Mouse (Mus musculus): ENCODE data around the gene Zfp687. TPM values are rescaled to one million over a fixed set of nuclear protein-coding genes. Genes with fewer than 3 reads are reported as not detected.
A peak's percentile ranks its signal among the peaks of the same experiment; 100 is the strongest.
"Not testable (repeated sequence)": the region's sequence is repeated elsewhere in the genome, so short reads cannot be mapped to it uniquely, and the experiment has no call there.

Gene Zfp687
- polyA plus RNA-seq, 1 experiment from 2014 or later, result 33.2 TPM

DNA sequence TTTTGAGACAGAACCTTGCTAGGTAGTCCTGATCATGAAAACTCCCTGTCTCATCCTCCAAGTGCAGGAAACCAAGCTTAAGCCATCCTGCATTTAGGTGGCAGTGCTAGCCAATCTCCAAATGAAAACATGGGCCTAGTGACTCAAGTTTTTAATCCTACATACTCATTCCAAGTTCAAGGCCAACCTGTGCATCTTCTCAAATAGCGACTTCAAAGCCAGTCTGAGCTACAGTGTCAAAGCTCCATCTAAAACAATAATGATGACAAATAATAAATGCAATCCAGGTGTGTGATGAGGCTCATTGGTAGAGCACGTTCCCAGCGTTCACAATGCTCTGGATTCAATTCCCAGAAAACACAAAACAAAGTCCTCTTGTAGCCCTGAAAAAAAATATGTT, 26.4 kb upstream of the Zfp687 start:
- Histone ChIP-seq H3K27ac (no peak overlapping the region), H3K4me2 (replicated peaks) (peak overlapping the region; percentile 75), H3K9ac (peak overlapping the region; percentile 88), H3K27me3 (replicated peaks) (no peaks in the 10 kb centered on the region), H3K36me3 (peaks cover 13% of the 10 kb centered on the region), H3K4me3 (peak overlapping the region; percentile 84), H3K4me1 (peaks cover 7% of the 10 kb centered on the region), H3K9me3 (no peaks in the 10 kb centered on the region)
- 16% methylated on average over 3 of the region's 3 CpGs for whole genome bisulfite sequencing
- no peak for ATAC-seq (ENCODE audit: low FRiP score, low read depth)

DNA sequence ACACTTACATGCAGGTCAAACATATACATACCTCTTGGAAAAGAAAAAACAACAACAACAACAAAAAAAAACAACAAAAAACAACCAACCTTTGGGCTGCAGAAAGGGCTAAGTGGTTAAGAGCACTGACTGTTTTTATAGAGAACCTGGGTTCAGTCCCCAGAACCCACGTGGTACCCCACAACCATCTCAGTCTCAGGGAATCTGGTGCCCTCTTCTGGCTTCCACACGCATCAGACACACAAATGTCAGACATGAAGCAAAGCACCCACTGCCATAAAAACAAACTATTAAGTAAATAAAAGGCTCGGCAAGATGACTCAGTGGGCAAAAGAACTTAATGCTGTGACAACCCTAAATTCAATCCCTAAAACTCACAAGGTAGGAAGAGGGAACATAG, 14.7 kb upstream of the Zfp687 start:
- Histone ChIP-seq H3K4me3 (no peak overlapping the region), H3K4me2 (replicated peaks) (no peak overlapping the region), H3K4me1 (peaks cover 9% of the 10 kb centered on the region), H3K27me3 (replicated peaks) (no peaks in the 10 kb centered on the region), H3K9me3 (no peaks in the 10 kb centered on the region), H3K36me3 (peaks cover 52% of the 10 kb centered on the region), H3K27ac (no peak overlapping the region), H3K9ac (no peak overlapping the region)
- no peak for ATAC-seq (ENCODE audit: low FRiP score, low read depth)
- WGBS, result 75% methylated on average over 3 of the region's 3 CpGs

DNA sequence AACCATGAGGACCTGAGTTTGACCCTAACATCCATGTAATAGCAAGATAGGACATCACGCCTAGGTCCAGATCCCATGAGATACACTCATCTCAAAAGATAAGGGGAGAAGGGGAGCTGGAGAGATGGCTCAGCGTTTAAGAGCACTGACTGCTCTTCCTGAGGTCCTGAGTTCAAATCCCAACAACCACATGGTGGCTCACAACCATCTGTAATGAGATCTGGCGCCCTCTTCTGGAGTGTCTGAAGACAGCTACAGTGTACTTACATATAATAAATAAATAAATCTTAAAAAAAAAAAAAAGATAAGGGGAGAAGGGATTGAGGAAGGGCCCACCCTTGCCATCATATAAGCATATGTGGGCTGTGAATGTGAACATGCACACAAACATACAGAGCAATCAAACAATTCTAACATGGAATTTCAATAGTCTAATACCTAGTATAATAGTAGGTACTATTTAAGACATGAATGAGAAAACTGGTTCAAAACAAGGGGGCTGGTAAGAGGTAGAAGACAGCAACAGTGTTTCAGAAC, 14.1 kb upstream of the Zfp687 start:
- Histone ChIP-seq H3K36me3 (peaks cover 46% of the 10 kb centered on the region), H3K4me1 (peaks cover 13% of the 10 kb centered on the region)
- not testable (repeated sequence) for H3K27ac ChIP-seq; H3K4me2 ChIP-seq (replicated peaks); H3K4me3 ChIP-seq; H3K27me3 ChIP-seq (replicated peaks); H3K9ac ChIP-seq; ATAC-seq (ENCODE audit: low FRiP score, low read depth); H3K9me3 ChIP-seq
- WGBS, result 81% methylated on average over 3 of the region's 3 CpGs

DNA sequence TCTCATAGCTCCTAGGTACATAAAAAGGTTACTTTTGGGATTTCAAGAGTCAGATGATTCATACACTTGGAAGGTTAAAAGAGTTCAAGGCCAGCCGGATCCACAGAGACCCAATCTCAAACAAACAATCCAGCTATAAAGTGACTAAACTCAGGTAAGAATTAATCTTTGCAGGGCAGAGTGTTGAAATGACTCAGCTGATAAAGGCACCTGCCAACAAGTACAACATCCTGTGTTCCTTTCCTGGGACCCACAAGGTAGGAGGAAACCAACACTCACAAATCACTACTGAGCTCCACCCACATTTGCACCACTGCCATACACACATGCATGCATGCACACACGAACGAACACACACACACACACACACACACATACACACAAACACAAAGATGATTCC, 13.4 kb upstream of the Zfp687 start:
- Histone ChIP-seq H3K36me3 (peaks cover 38% of the 10 kb centered on the region), H3K27me3 (replicated peaks) (no peaks in the 10 kb centered on the region), H3K4me3 (no peak overlapping the region), H3K4me2 (replicated peaks) (no peak overlapping the region), H3K4me1 (peaks cover 13% of the 10 kb centered on the region), H3K9ac (no peak overlapping the region), H3K27ac (no peak overlapping the region), H3K9me3 (no peaks in the 10 kb centered on the region)
- 92% methylated on average over 3 of the region's 3 CpGs for WGBS
- ATAC-seq (ENCODE audit: low FRiP score, low read depth), result no peak

DNA sequence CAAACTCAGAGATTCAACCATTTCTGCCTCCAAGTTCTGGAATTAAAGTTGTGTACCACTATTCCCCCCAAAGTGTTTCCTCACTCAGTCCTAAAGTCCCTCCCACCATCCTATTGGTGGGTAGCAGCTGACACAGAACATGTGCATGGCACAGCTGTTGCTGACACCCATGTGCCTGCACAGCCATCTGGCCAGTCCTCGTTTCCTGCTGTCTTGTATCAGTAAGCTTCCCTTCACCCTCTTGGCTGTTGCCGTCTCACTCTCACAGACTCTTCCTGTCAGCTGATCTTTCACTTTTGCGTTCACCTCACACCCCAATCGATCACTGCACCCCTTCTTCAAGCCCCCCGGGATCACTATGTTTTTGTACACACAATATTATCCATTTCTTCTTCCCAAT, 12.5 kb upstream of the Zfp687 start:
- no peak overlapping the region for H3K4me3 ChIP-seq
- H3K9ac ChIP-seq, result no peak overlapping the region
- no peaks in the 10 kb centered on the region for H3K27me3 ChIP-seq (replicated peaks)
- peaks cover 29% of the 10 kb centered on the region for H3K36me3 ChIP-seq
- H3K4me1 ChIP-seq, result peaks cover 13% of the 10 kb centered on the region
- WGBS, result 58% methylated on average over 5 of the region's 5 CpGs
- ATAC-seq (ENCODE audit: low FRiP score, low read depth), result no peak
- H3K4me2 ChIP-seq (replicated peaks), result no peak overlapping the region
- no peak overlapping the region for H3K27ac ChIP-seq
- no peaks in the 10 kb centered on the region for H3K9me3 ChIP-seq

DNA sequence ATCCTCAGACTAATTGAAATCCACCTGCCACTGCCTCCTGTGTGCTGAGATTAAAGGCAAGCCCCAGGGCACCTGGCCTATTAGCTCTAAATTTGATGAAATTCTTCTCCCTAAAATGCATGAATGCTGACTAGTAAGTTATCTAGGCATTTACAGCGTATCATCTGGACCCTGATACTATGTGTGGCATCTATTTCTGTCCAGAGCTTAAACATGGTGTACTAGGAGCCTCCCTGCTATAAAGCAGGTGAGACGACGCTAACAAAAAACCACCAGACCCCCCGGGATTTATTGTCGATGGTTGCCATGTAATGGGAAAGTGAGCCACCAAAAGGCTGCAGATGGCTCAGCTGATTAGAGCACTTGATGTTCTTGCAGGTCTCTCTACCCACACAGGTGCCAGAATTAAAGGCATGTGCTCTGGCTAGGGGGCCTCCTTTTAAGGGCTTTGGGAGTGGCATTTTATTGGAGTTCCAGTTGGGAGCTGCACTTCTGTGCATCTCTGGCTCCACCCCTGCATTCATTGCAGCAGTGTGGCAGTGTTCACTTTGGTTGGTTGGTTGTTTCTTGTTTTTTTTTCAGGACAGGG, 11.9 kb upstream of the Zfp687 start:
- Histone ChIP-seq H3K27ac (no peak overlapping the region), H3K27me3 (replicated peaks) (no peaks in the 10 kb centered on the region), H3K9me3 (no peaks in the 10 kb centered on the region), H3K4me2 (replicated peaks) (no peak overlapping the region), H3K9ac (no peak overlapping the region), H3K4me1 (peaks cover 13% of the 10 kb centered on the region), H3K4me3 (no peak overlapping the region), H3K36me3 (peaks cover 25% of the 10 kb centered on the region)
- no peak for ATAC-seq (ENCODE audit: low FRiP score, low read depth)
- 53% methylated on average over 5 of the region's 5 CpGs for WGBS

DNA sequence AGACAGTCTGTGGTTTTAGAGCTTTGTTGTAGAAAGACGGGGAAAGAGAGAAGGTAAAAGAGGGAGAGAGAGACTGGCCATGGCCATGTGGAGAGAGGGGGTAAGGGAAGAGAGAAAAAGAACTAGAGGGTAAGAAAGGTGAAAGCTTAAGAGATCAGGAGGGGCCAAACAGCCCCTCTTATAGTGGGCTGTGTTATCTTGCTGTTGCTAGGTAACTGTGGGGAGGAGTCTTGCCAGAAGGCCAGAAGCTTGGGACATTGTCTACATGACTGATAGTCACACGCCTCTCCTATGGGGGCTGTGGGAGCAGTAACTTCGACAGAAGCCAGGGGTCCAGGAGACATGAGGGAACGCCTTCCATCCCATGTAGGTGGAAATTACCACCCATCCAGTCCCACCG, 10.0 kb upstream of the Zfp687 start:
- WGBS, result 38% methylated on average over 5 of the region's 5 CpGs
- H3K9me3 ChIP-seq, result no peaks in the 10 kb centered on the region
- H3K9ac ChIP-seq, result no peak overlapping the region
- peaks cover 7% of the 10 kb centered on the region; the same call in 1 of the 2 replicates for H3K36me3 ChIP-seq
- no peak overlapping the region for H3K4me3 ChIP-seq
- no peak overlapping the region for H3K27ac ChIP-seq
- H3K4me2 ChIP-seq (replicated peaks), result no peak overlapping the region
- no peak for ATAC-seq (ENCODE audit: low FRiP score, low read depth)
- H3K4me1 ChIP-seq, result peaks cover 13% of the 10 kb centered on the region
- no peaks in the 10 kb centered on the region for H3K27me3 ChIP-seq (replicated peaks)

DNA sequence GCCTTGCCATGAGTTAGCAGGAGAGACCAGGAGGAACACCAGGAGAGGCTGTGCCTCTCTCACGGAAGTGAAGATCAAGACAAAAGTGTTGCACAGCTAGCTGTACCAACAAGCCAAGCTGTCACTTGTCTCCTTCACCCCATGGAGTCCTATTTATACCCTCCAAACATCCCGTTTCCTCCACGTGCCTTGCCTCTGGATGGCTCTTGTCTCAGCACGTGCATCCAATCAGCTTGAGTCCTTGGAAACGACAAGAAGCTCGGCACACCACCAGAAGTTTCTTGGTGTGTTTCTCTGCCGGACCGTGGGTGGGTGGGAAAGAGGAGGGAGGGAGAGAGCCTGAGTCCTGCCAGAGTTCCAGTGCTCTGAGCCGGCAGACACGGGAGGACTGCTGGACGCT, 9.3 kb upstream of the Zfp687 start:
- Histone ChIP-seq H3K36me3 (peaks cover under 1% of the 10 kb centered on the region; the same call in 1 of the 2 replicates), H3K4me1 (peaks cover 13% of the 10 kb centered on the region), H3K9me3 (no peaks in the 10 kb centered on the region), H3K4me2 (replicated peaks) (no peak overlapping the region), H3K4me3 (no peak overlapping the region), H3K27ac (no peak overlapping the region), H3K9ac (no peak overlapping the region), H3K27me3 (replicated peaks) (no peaks in the 10 kb centered on the region)
- ATAC-seq (ENCODE audit: low FRiP score, low read depth), result no peak; the same call in 1 of the 2 replicates
- WGBS, result 27% methylated on average over 11 of the region's 11 CpGs

DNA sequence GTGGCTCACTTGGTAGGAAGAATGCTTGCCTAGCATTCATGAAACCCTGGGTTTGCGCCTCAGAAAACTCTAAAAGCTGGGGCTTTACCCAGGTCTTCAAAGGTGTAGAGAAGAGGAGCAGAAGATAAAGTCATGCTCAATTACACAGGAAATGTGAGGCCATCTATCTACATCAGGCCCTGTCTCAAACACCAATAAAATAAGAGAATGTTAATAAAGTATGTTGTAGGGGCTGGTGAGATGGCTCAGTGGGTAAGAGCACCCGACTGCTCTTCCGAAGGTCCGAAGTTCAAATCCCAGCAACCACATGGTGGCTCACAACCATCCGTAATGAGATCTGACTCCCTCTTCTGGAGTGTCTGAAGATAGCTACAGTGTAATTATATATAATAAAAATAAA, 5.7 kb upstream of the Zfp687 start:
- H3K4me2 ChIP-seq (replicated peaks); H3K27me3 ChIP-seq (replicated peaks); H3K27ac ChIP-seq; H3K9ac ChIP-seq; H3K36me3 ChIP-seq; ATAC-seq (ENCODE audit: low FRiP score, low read depth); H3K9me3 ChIP-seq; H3K4me3 ChIP-seq: not testable (repeated sequence)
- H3K4me1 ChIP-seq, result peaks cover 17% of the 10 kb centered on the region
- 92% methylated on average over 5 of the region's 5 CpGs for WGBS

DNA sequence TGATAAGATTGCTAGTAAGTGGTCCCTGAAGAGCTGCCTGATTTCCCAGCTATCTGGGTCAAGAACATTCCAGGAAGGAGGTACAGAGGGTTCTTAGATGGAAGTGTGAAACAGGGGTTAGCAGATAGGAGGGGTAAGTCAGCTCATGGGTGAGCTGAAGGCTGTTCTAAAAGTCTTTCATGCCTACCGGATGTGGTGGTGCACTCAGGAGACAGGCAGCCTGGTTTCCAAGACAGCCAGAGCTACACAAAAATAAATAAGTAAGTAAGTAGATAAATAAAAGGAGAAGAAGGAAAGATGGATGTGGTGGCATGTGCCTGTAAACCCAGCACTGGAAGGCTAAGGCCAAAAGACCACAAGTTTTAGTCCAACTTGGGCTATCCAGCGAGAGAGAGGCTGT, 3.5 kb upstream of the Zfp687 start:
- H3K9me3 ChIP-seq, result no peaks in the 10 kb centered on the region
- no peak overlapping the region for H3K9ac ChIP-seq
- no peak overlapping the region for H3K27ac ChIP-seq
- no peaks in the 10 kb centered on the region for H3K36me3 ChIP-seq
- peaks cover 13% of the 10 kb centered on the region for H3K4me1 ChIP-seq
- no peak for ATAC-seq (ENCODE audit: low FRiP score, low read depth)
- WGBS, result 84% methylated on average over 2 of the region's 2 CpGs
- H3K27me3 ChIP-seq (replicated peaks), result no peaks in the 10 kb centered on the region
- H3K4me3 ChIP-seq, result no peak overlapping the region
- no peak overlapping the region for H3K4me2 ChIP-seq (replicated peaks)

DNA sequence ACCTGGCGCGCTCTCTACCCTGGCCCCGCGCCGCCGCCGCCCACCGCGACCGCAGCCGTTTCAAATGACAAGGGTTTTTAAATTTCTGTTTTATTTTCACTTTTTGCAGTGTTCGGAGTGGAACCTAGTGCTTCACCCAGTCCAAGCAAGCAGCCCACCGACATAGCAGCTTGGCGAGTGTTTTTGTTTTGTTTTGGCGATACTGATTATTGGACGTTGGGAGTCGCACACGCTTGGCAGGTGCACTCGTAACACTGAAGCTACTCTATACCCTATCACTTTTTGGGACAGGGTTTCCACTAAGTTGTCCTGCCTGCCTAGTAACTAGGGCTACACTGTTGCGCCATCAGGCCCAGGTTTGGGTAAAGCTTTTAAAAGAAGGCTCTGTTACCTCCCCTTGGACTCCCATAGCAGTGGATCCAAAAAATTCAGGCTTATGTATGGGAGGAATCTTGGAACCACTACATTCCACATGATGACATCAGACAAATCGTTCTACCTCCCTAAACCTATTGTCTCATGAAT, 1.3 kb upstream of the Zfp687 start:
- peaks cover 8% of the 10 kb centered on the region for H3K36me3 ChIP-seq
- H3K9me3 ChIP-seq, result no peaks in the 10 kb centered on the region
- H3K4me3 ChIP-seq, result peak overlapping the region; percentile 87
- 0 out of 2 replicates have a peak overlapping the region, but pooled peaks have one; percentile 86 for H3K27ac ChIP-seq
- peaks cover 22% of the 10 kb centered on the region for H3K4me1 ChIP-seq
- peak overlapping the region; percentile 62 for H3K9ac ChIP-seq
- 5% methylated on average over 21 of the region's 21 CpGs for WGBS
- no peaks in the 10 kb centered on the region for H3K27me3 ChIP-seq (replicated peaks)
- ATAC-seq (ENCODE audit: low FRiP score, low read depth), result no peak
- peak overlapping the region; percentile 90 for H3K4me2 ChIP-seq (replicated peaks)

DNA sequence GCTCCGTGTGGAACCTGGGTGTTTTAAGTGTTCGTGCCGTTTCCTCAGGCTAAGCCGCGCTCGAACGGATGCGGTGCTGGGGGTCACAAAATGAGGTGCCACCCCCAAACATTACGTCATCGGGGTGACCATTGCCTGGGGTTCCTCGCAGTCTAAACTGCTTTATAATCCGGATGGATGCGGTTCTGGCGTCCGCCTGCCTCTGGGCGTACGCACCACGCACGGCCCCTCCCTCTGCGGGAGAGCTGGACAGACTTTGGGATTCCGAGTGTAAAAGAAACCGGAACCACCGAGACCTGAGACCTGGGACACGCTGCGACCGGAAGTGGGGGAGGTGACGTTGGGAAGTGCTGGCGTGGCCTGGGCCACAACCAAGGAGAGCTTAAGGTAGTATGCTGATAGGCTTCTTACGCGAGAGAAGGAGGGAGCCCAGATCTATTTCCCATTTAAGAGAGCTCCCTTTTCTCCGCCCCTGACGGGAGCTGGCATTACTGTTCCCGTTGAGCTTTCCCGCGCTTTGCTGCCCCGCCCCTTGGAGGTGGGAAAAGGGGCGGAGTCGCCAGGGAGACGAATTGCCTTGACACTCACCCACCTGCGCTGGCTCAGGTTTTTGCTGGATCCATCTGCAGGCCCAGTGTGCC, 763 bp upstream of the Zfp687 start:
- H3K27me3 ChIP-seq (replicated peaks), result no peaks in the 10 kb centered on the region
- ATAC-seq (ENCODE audit: low FRiP score, low read depth), result peak; percentile 72
- H3K36me3 ChIP-seq, result peaks cover 14% of the 10 kb centered on the region
- peak overlapping the region; percentile 87 for H3K4me3 ChIP-seq
- peaks cover 22% of the 10 kb centered on the region for H3K4me1 ChIP-seq
- peak overlapping the region; percentile 90 for H3K4me2 ChIP-seq (replicated peaks)
- no peaks in the 10 kb centered on the region for H3K9me3 ChIP-seq
- H3K27ac ChIP-seq, result peak overlapping the region; percentile 86
- WGBS, result under 1% methylated on average over 40 of the region's 40 CpGs
- H3K9ac ChIP-seq, result peak overlapping the region; percentile 62
